Mouse (Mus musculus): ENCODE results near the gene Rhof.
"Not testable (repeated sequence)": the region's sequence is repeated elsewhere in the genome, so short reads cannot be mapped to it uniquely, and the experiment has no call there.

Gene Rhof

GRCm38 (mm10) chr5:123064207-123064606 lies 68.3 kb downstream of the Rhof start:
- DNase-seq, result peak in 1 of 2 experiments; percentile 72

GRCm38 (mm10) chr5:123063141-123063540 lies 69.4 kb downstream of the Rhof start:
- DNase-seq, result no peak

- not testable (repeated sequence) for DNase-seq
Measured at GRCm38 (mm10) chr5:123061402-123061749, 71.1 kb downstream of the Rhof start.

- DNase-seq, result no peak
Measured at GRCm38 (mm10) chr5:123060706-123061401, 71.6 kb downstream of the Rhof start.

GRCm38 (mm10) chr5:123059757-123060520 lies 72.6 kb downstream of the Rhof start:
- DNase-seq, result peak; percentile 58 to 64

- DNase-seq, result no peak
Measured at GRCm38 (mm10) chr5:123058251-123059102, 74.0 kb downstream of the Rhof start.

- peak; percentile 99 to 100 for DNase-seq
Measured at GRCm38 (mm10) chr5:123057366-123058250, 74.9 kb downstream of the Rhof start.
